20 mouse cellular contexts compared by ENCODE assay signal in genomic region chr4:63256371-63256770, GRCm38 (mm10). TPM values are rescaled to one million over a fixed set of nuclear protein-coding genes. Genes with fewer than 3 reads are reported as not detected.
A peak's percentile ranks its signal among the peaks of the same experiment; 100 is the strongest.
DNase-seq lines count a peak whose midpoint lies in the region; ATAC-seq and TF ChIP-seq lines count a peak whose summit lies in the region.
"Had no signal": no experiment of that assay in that cellular context is flagged by ENCODE, and none has a peak within 500 bp of the region (broad histone marks: within the 10 kb centered on the region; RNA-seq: fewer than 3 reads in every experiment).

No protein-coding gene starts in this region.

- H3K4me2 ChIP-seq in kidney, embryonic 16.5 days (replicated peaks; ENCODE audit: low read depth, low read length), result no peak overlapping the region
- H3K4me2 ChIP-seq in liver, postnatal 0 days (ENCODE audit: low read depth, low read length), result no peak overlapping the region
- H3K4me2 ChIP-seq: embryonic facial prominence, embryonic 12.5 days; heart, embryonic 12.5 days; hindbrain, embryonic 14.5 days had no signal

- DNase-seq in cerebellum, adult 9-11 months, result peak; percentile 15
- DNase-seq in cerebellum, adult 8-10 months, result no peak
- peak; percentile 91 for DNase-seq in kidney, adult 2 months
- peak; percentile 94 for DNase-seq in liver, adult 2 months (ENCODE audit: extremely low read depth, low read depth, low spot score)
- DNase-seq in liver, postnatal 0 days, result no peak
- DNase-seq in thymus, postnatal 0 days (ENCODE audit: low spot score), result no peak
- DNase-seq in heart, adult 9 months (ENCODE audit: low spot score in 2 of 2), result no peak
- DNase-seq: adrenal gland, postnatal 14 days; B cell, adult 2 months; cerebellum, adult 11-12 months; forebrain, postnatal 0 days; gastrocnemius, postnatal 14 days; heart, adult 2 months had no signal

- H3K9ac ChIP-seq in kidney, embryonic 16.5 days (replicated peaks; ENCODE audit: low read length), result no peak overlapping the region
- peak overlapping the region; percentile 12 for H3K9ac ChIP-seq in liver, adult 2 months (ENCODE audit: low read depth, low read length)
- H3K9ac ChIP-seq in liver, postnatal 0 days (replicated peaks), result no peak overlapping the region
- H3K9ac ChIP-seq: embryonic facial prominence, embryonic 12.5 days; forebrain, postnatal 0 days; heart, embryonic 12.5 days; hindbrain, embryonic 14.5 days had no signal

- WGBS in kidney, adult 2 months, result 55% methylated on average over 2 of the region's 2 CpGs
- WGBS in kidney, embryonic 16.5 days, result 75% methylated on average over 2 of the region's 2 CpGs
- WGBS in liver, adult 2 months, result 20% methylated on average over 2 of the region's 2 CpGs
- 78% methylated on average over 2 of the region's 2 CpGs for WGBS in liver, postnatal 0 days (ENCODE audit: insufficient replicate concordance)

- H3K9me3 ChIP-seq in kidney, embryonic 16.5 days (ENCODE audit: low read length), result no peaks in the 10 kb centered on the region
- no peaks in the 10 kb centered on the region for H3K9me3 ChIP-seq in liver, postnatal 0 days (ENCODE audit: low read length)
- H3K9me3 ChIP-seq: embryonic facial prominence, embryonic 12.5 days; heart, embryonic 12.5 days; hindbrain, embryonic 10.5 days had no signal

- TF ChIP-seq CTCF in kidney, adult 2 months (conservative IDR thresholded peaks at IDR 0.05; ENCODE audit: insufficient read depth, insufficient read length, low read depth, low read length), result no peak
- no peak for TF ChIP-seq CTCF in liver, adult 2 months (IDR thresholded peaks at IDR 0.05; ENCODE audit: low read depth, low read length)
- TF ChIP-seq CTCF in liver, postnatal 0 days (IDR thresholded peaks at IDR 0.05; ENCODE audit: low read depth), result no peak

- TF ChIP-seq EP300 in liver, postnatal 0 days (IDR thresholded peaks at IDR 0.05; ENCODE audit: low read depth), result no peak

- H3K4me3 ChIP-seq in kidney, adult 2 months (ENCODE audit: insufficient read depth, low read depth, low read length), result no peak overlapping the region
- H3K4me3 ChIP-seq in kidney, embryonic 16.5 days (ENCODE audit: low read length), result no peak overlapping the region
- no peak overlapping the region for H3K4me3 ChIP-seq in liver, adult 2 months (ENCODE audit: insufficient read depth, low read depth, low read length)
- no peak overlapping the region for H3K4me3 ChIP-seq in liver, postnatal 0 days (ENCODE audit: low read depth, low read length)
- H3K4me3 ChIP-seq: embryonic facial prominence, embryonic 12.5 days; heart, adult 2 months; heart, embryonic 12.5 days; hindbrain, embryonic 10.5 days had no signal

- no peaks in the 10 kb centered on the region for H3K27me3 ChIP-seq in kidney, adult 2 months (replicated peaks; ENCODE audit: control insufficient read depth, insufficient read depth, low read length)
- H3K27me3 ChIP-seq in kidney, embryonic 16.5 days (ENCODE audit: insufficient read depth, low read length), result no peaks in the 10 kb centered on the region
- no peaks in the 10 kb centered on the region for H3K27me3 ChIP-seq in liver, adult 2 months (ENCODE audit: control insufficient read depth, insufficient read depth, low read length)
- H3K27me3 ChIP-seq in liver, postnatal 0 days (ENCODE audit: insufficient read depth, low read length), result no peaks in the 10 kb centered on the region
- H3K27me3 ChIP-seq: embryonic facial prominence, embryonic 12.5 days; heart, embryonic 12.5 days had no signal

- no peak for ATAC-seq in kidney, embryonic 16.5 days (ENCODE audit: low FRiP score, low TSS enrichment)
- ATAC-seq in liver, postnatal 0 days, result no peak
- ATAC-seq: CD4-positive, CD25-positive, alpha-beta regulatory T cell, adult 4 months; forebrain, postnatal 0 days had no signal

- peaks cover 6% of the 10 kb centered on the region; the same call in 1 of the 2 replicates for H3K4me1 ChIP-seq in kidney, adult 2 months (ENCODE audit: control insufficient read depth, insufficient read depth, low read length)
- peaks cover 3% of the 10 kb centered on the region; the same call in 1 of the 2 replicates for H3K4me1 ChIP-seq in kidney, embryonic 16.5 days (ENCODE audit: insufficient read depth, low read length)
- peaks cover 46% of the 10 kb centered on the region for H3K4me1 ChIP-seq in liver, adult 2 months (ENCODE audit: control insufficient read depth, insufficient read depth, low read length)
- no peaks in the 10 kb centered on the region for H3K4me1 ChIP-seq in liver, postnatal 0 days (ENCODE audit: insufficient read depth)
- H3K4me1 ChIP-seq: embryonic facial prominence, embryonic 12.5 days had no signal

- H3K79me2 ChIP-seq in liver, adult 2 months (ENCODE audit: control insufficient read depth, insufficient read depth, low read length), result no peaks in the 10 kb centered on the region

- H3K36me3 ChIP-seq in kidney, adult 2 months (ENCODE audit: control insufficient read depth, insufficient read depth, low read length), result no peaks in the 10 kb centered on the region
- H3K36me3 ChIP-seq in kidney, embryonic 16.5 days (ENCODE audit: insufficient read depth, low read length), result peaks cover 4% of the 10 kb centered on the region; the same call in 1 of the 2 replicates
- H3K36me3 ChIP-seq in liver, adult 2 months (ENCODE audit: control insufficient read depth, insufficient read depth, low read length), result no peaks in the 10 kb centered on the region
- H3K36me3 ChIP-seq in liver, postnatal 0 days (replicated peaks; ENCODE audit: insufficient read depth, low read length), result no peaks in the 10 kb centered on the region; the same call in none of the 2 replicates
- H3K36me3 ChIP-seq: hindbrain, embryonic 10.5 days had no signal

- peak overlapping the region; percentile 36 for H3K27ac ChIP-seq in kidney, adult 2 months (ENCODE audit: insufficient read depth, low read depth, low read length)
- H3K27ac ChIP-seq in kidney, embryonic 16.5 days (ENCODE audit: low read length), result no peak overlapping the region
- H3K27ac ChIP-seq in liver, adult 2 months (replicated peaks; ENCODE audit: insufficient read depth, low read depth, low read length), result peak overlapping the region; percentile 88
- no peak overlapping the region for H3K27ac ChIP-seq in liver, postnatal 0 days (ENCODE audit: low read depth)
- H3K27ac ChIP-seq: embryonic facial prominence, embryonic 12.5 days; heart, adult 2 months; hindbrain, embryonic 10.5 days; hindbrain, embryonic 14.5 days had no signal

- TF ChIP-seq POLR2A in kidney, adult 2 months (IDR thresholded peaks at IDR 0.05; ENCODE audit: low read depth, low read length), result no peak
- no peak for TF ChIP-seq POLR2A in liver, adult 2 months (IDR thresholded peaks at IDR 0.05; ENCODE audit: extremely low read depth, insufficient read depth, low read length)

RNA-seq across cellular contexts. Expression of gene Col27a1, which starts 42.6 kb away (rescaled TPM):
- polyA plus RNA-seq in kidney, adult 2 months (2012; rRNA removed), result 23.1 and 31.7 TPM in 2 replicates
- polyA plus RNA-seq in kidney, embryonic 16.5 days (2015; fragmentation: Nextera tagmentation; extraction: Ambion mirVana), result 7.3 and 7.8 TPM in 2 replicates
- 1.7 and 2.2 TPM in 2 replicates for total RNA-seq in liver, adult 2 months (2014; rRNA removed)
- polyA plus RNA-seq in liver, adult 2 months (2012; rRNA removed), result 4.1 and 5.4 TPM in 2 replicates
- polyA plus RNA-seq in liver, postnatal 0 days (2015; fragmentation: Nextera tagmentation; extraction: Ambion mirVana), result 2.1 and 2.8 TPM in 2 replicates
- 1.8 and 1.9 TPM in 2 replicates for polyA plus RNA-seq in thymus, postnatal 0 days (2015; fragmentation: Nextera tagmentation; extraction: Ambion mirVana)
- total RNA-seq: MEL had no signal

Comparison
In these comparisons a context has a peak if more than half of its experiments do, and no peak if none do; other contexts are left out.
1. DNase-seq: peak in cerebellum, adult 9-11 months (single experiment), kidney, adult 2 months (single experiment) and liver, adult 2 months (single experiment); none in cerebellum, adult 8-10 months (single experiment), liver, postnatal 0 days (single experiment), thymus, postnatal 0 days (single experiment) and heart, adult 9 months (0 of 2).
2. H3K27ac ChIP-seq: peak in kidney, adult 2 months (single experiment) and liver, adult 2 months (single experiment); none in kidney, embryonic 16.5 days (single experiment) and liver, postnatal 0 days (single experiment).